In the genomic region with DNA sequence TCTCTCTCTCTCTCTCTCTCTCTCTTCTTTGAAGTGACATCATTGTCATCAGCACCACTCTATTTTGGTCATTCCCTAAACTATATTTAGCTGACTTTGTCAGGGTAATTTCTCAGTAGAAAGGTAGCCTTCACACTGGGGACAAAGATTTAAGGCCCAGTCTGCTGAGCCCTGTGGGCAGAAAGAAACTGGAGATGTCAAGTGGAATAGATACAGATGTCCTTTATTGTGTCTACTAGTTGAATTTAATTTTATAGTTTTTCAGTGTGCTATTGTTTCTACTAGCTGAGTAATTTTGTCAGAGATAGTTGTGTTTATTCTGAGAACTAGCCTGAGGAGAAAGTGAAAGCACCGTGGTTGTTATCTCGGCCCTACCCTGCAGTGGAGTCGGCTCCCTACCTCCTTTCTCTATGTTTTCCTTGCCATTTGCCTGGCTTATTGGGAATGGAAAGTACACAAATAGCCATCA, we compare ENCODE assay signal across 1 mouse cellular context.
A peak's percentile ranks its signal among the peaks of the same experiment; 100 is the strongest.
TF ChIP-seq lines count a peak whose summit lies in the region.

No protein-coding gene starts in this region.

TF ChIP-seq in CH12.LX, 34 proteins besides CTCF, POLR2A, EP300 and RAD21 (continued from another document):
- TF ChIP-seq PAX5 (IDR thresholded peaks at IDR 0.05; ENCODE audit: low read length) (no peak), CHD1 (IDR thresholded peaks at IDR 0.05; ENCODE audit: low read depth, low read length) (no peak; the same call in 1 of the 2 replicates), BHLHE40 (IDR thresholded peaks at IDR 0.05; ENCODE audit: low read depth, low read length) (peak; percentile 35; the same call in 1 of the 2 replicates), TBP (conservative IDR thresholded peaks at IDR 0.05; ENCODE audit: low read depth, low read length) (no peak), ELF1 (IDR thresholded peaks at IDR 0.05; ENCODE audit: low read depth, low read length) (no peak), MAFK (IDR thresholded peaks at IDR 0.05; ENCODE audit: insufficient replicate concordance, low read length) (peak; percentile 48; the same call in 1 of the 2 replicates), KAT2A (IDR thresholded peaks at IDR 0.05; ENCODE audit: insufficient replicate concordance, low read length) (no peak), SMC3 (IDR thresholded peaks at IDR 0.05; ENCODE audit: low read depth, low read length) (no peak), ZMIZ1 (IDR thresholded peaks at IDR 0.05; ENCODE audit: low read depth, low read length) (no peak), UBTF (IDR thresholded peaks at IDR 0.05; ENCODE audit: low read depth, low read length) (no peak), JUN (IDR thresholded peaks at IDR 0.05; ENCODE audit: insufficient read depth, low read depth, low read length) (no peak), ZNF384 (IDR thresholded peaks at IDR 0.05; ENCODE audit: low read depth, low read length) (no peak), RCOR1 (conservative IDR thresholded peaks at IDR 0.05; ENCODE audit: low read depth, low read length) (no peak), GABPA (IDR thresholded peaks at IDR 0.05; ENCODE audit: insufficient replicate concordance, low read depth, low read length) (no peak)
